Mouse (Mus musculus): Measurements from ENCODE around the gene Cd37.

DNA sequence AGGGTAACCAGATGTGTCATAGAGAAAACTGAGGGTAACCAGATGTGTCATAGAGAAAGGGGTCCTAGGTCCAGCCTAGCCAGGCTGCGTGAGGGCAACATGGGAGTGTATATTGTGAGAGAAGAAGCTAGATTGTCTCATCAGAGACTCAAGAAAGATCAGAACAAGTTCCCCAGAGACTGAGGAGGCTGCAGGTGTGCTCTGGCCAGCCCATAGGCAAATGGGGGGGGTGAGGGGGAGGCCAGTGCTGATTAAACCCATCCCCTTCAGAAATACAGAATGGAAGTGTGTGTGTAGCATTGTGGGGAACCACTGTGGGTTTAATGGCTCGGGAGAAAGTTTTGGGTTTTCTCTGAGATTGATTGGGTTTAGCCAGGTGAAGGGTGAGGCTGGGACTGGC is 17.2 kb downstream of the Cd37 start:
- no peak for TF ChIP-seq POLR2A (IDR thresholded peaks at IDR 0.05; ENCODE audit: low read depth, low read length)
- no peak for TF ChIP-seq CTCF (IDR thresholded peaks at IDR 0.05; ENCODE audit: extremely low read depth, insufficient read length, insufficient replicate concordance, low read depth, low read length)

Measured in small intestine, adult 2 months (tissue).